In genomic region chr19:38031144-38031543, GRCm38 (mm10) we compare ENCODE assay signal across 9 mouse cellular contexts. TPM values are rescaled to one million over a fixed set of nuclear protein-coding genes. Genes with fewer than 3 reads are reported as not detected.
A peak's percentile ranks its signal among the peaks of the same experiment; 100 is the strongest.
DNase-seq lines count a peak whose midpoint lies in the region; ATAC-seq and TF ChIP-seq lines count a peak whose summit lies in the region.
"Had no signal": no experiment of that assay in that cellular context is flagged by ENCODE, and none has a peak within 500 bp of the region (broad histone marks: within the 10 kb centered on the region; RNA-seq: fewer than 3 reads in every experiment).

No protein-coding gene starts in this region.

- no peak for DNase-seq in heart, postnatal 36 days
- DNase-seq in lung, postnatal 0 days (ENCODE audit: low spot score), result no peak
- no peak for DNase-seq in lung, adult 18-20 months
- DNase-seq in stomach, postnatal 0 days (ENCODE audit: low spot score), result no peak
- DNase-seq in frontal cortex, postnatal 14 days (ENCODE audit: low spot score in 2 of 2), result no peak
- DNase-seq in right cerebral cortex, postnatal 4 days, result no peak

- H3K4me2 ChIP-seq in heart, embryonic 13.5 days, result peak overlapping the region; percentile 53
- no peak overlapping the region for H3K4me2 ChIP-seq in lung, postnatal 0 days (replicated peaks; ENCODE audit: low read depth, low read length)
- H3K4me2 ChIP-seq in limb, embryonic 13.5 days (replicated peaks), result peak overlapping the region; percentile 42
- peak overlapping the region; percentile 40 for H3K4me2 ChIP-seq in stomach, postnatal 0 days (replicated peaks; ENCODE audit: low read depth)

- no peaks in the 10 kb centered on the region for H3K9me3 ChIP-seq in heart, embryonic 13.5 days
- H3K9me3 ChIP-seq in lung, postnatal 0 days (ENCODE audit: low read length), result no peaks in the 10 kb centered on the region
- no peaks in the 10 kb centered on the region for H3K9me3 ChIP-seq in limb, embryonic 13.5 days
- H3K9me3 ChIP-seq in stomach, postnatal 0 days (ENCODE audit: control insufficient read depth, low read length), result no peaks in the 10 kb centered on the region
- H3K9me3 ChIP-seq: stomach, embryonic 15.5 days had no signal

- no peaks in the 10 kb centered on the region for H3K36me3 ChIP-seq in heart, embryonic 13.5 days
- H3K36me3 ChIP-seq in lung, postnatal 0 days (ENCODE audit: insufficient read depth, low read length), result no peaks in the 10 kb centered on the region
- no peaks in the 10 kb centered on the region for H3K36me3 ChIP-seq in limb, embryonic 13.5 days
- H3K36me3 ChIP-seq in stomach, postnatal 0 days (ENCODE audit: control insufficient read depth, insufficient read depth, low read length), result no peaks in the 10 kb centered on the region
- H3K36me3 ChIP-seq: stomach, embryonic 15.5 days had no signal

- no peak overlapping the region for H3K9ac ChIP-seq in heart, embryonic 13.5 days
- H3K9ac ChIP-seq in lung, postnatal 0 days (replicated peaks; ENCODE audit: low read depth), result no peak overlapping the region
- H3K9ac ChIP-seq in limb, embryonic 13.5 days, result no peak overlapping the region
- H3K9ac ChIP-seq in stomach, postnatal 0 days (ENCODE audit: low read length), result no peak overlapping the region
- H3K9ac ChIP-seq: stomach, embryonic 15.5 days had no signal

- intact Hi-C loops in heart, postnatal 36 days (cut with DNase I), result no loop called here

- H3K4me1 ChIP-seq in heart, embryonic 13.5 days, result peaks cover 41% of the 10 kb centered on the region
- peaks cover 36% of the 10 kb centered on the region for H3K4me1 ChIP-seq in lung, postnatal 0 days (ENCODE audit: insufficient read depth, low read depth, low read length)
- peaks cover 24% of the 10 kb centered on the region for H3K4me1 ChIP-seq in limb, embryonic 13.5 days
- H3K4me1 ChIP-seq in stomach, postnatal 0 days (replicated peaks; ENCODE audit: control insufficient read depth, insufficient read depth), result peaks cover 17% of the 10 kb centered on the region

- no peak for TF ChIP-seq CTCF in lung, postnatal 0 days (IDR thresholded peaks at IDR 0.05)
- TF ChIP-seq CTCF in stomach, postnatal 0 days (IDR thresholded peaks at IDR 0.05; ENCODE audit: low read depth), result no peak

- WGBS in heart, embryonic 13.5 days, result 42% methylated on average over 9 of the region's 9 CpGs
- 53% methylated on average over 9 of the region's 9 CpGs for WGBS in lung, postnatal 0 days
- 59% methylated on average over 9 of the region's 9 CpGs for WGBS in limb, embryonic 13.5 days
- WGBS in stomach, postnatal 0 days, result 51% methylated on average over 9 of the region's 9 CpGs

- no peaks in the 10 kb centered on the region; the same call in 1 of the 2 replicates for H3K27me3 ChIP-seq in heart, embryonic 13.5 days (replicated peaks)
- no peaks in the 10 kb centered on the region for H3K27me3 ChIP-seq in lung, postnatal 0 days (replicated peaks; ENCODE audit: insufficient read depth, low read length)
- no peaks in the 10 kb centered on the region for H3K27me3 ChIP-seq in limb, embryonic 13.5 days
- H3K27me3 ChIP-seq in stomach, postnatal 0 days (ENCODE audit: control insufficient read depth, insufficient read depth, low read length), result no peaks in the 10 kb centered on the region
- H3K27me3 ChIP-seq: stomach, embryonic 15.5 days had no signal

- no peak overlapping the region for H3K27ac ChIP-seq in heart, embryonic 13.5 days (replicated peaks)
- H3K27ac ChIP-seq in lung, postnatal 0 days (ENCODE audit: low read length), result peak overlapping the region; percentile 47; the same call in 1 of the 2 replicates
- H3K27ac ChIP-seq in limb, embryonic 13.5 days, result no peak overlapping the region
- H3K27ac ChIP-seq in stomach, postnatal 0 days (replicated peaks), result 0 out of 2 replicates have a peak overlapping the region, but pooled peaks have one; percentile 4

- TF ChIP-seq EP300 in lung, postnatal 0 days (IDR thresholded peaks at IDR 0.05), result no peak
- no peak for TF ChIP-seq EP300 in stomach, postnatal 0 days (optimal IDR thresholded peaks at IDR 0.05)

- ATAC-seq in heart, embryonic 13.5 days (ENCODE audit: extremely low read depth, insufficient number of reproducible peaks, low FRiP score, low TSS enrichment), result no peak
- no peak for ATAC-seq in lung, postnatal 0 days
- ATAC-seq in limb, embryonic 13.5 days (ENCODE audit: low FRiP score, low read depth), result peak; percentile 12; the same call in 1 of the 2 replicates
- ATAC-seq in stomach, postnatal 0 days (ENCODE audit: low FRiP score, low TSS enrichment), result no peak

- no peak overlapping the region for H3K4me3 ChIP-seq in heart, embryonic 13.5 days
- H3K4me3 ChIP-seq in lung, postnatal 0 days (ENCODE audit: low read depth, low read length), result no peak overlapping the region
- H3K4me3 ChIP-seq in limb, embryonic 13.5 days, result no peak overlapping the region
- H3K4me3 ChIP-seq in stomach, postnatal 0 days (ENCODE audit: low read depth, low read length), result no peak overlapping the region
- H3K4me3 ChIP-seq: stomach, embryonic 15.5 days had no signal

RNA-seq across cellular contexts. Expression of gene Myof, which starts 12.2 kb away (rescaled TPM):
- 4.8 and 5.7 TPM in 2 replicates for polyA plus RNA-seq in heart, embryonic 13.5 days (2015; fragmentation: Nextera tagmentation; extraction: Ambion mirVana)
- total RNA-seq in heart, postnatal 36 days (2021), result 10 to 100 TPM; 10.3 to 10.8 TPM
- 36.4 and 37.3 TPM in 2 replicates for polyA plus RNA-seq in lung, postnatal 0 days (2015; fragmentation: Nextera tagmentation; extraction: Ambion mirVana)
- polyA plus RNA-seq in limb, embryonic 13.5 days (2015; fragmentation: Nextera tagmentation; extraction: Ambion mirVana), result 12.6 and 14.2 TPM in 2 replicates
- 14.3 and 14.6 TPM in 2 replicates for polyA plus RNA-seq in stomach, postnatal 0 days (2015; fragmentation: Nextera tagmentation; extraction: Ambion mirVana)

RNA-seq across cellular contexts. Expression of gene Cep55, which starts 23.7 kb away (rescaled TPM):
- 25.5 and 26.6 TPM in 2 replicates for polyA plus RNA-seq in heart, embryonic 13.5 days (2015; fragmentation: Nextera tagmentation; extraction: Ambion mirVana)
- under 1 TPM; 0.44 to 0.46 TPM for total RNA-seq in heart, postnatal 36 days (2021)
- 1.9 and 3.2 TPM in 2 replicates for polyA plus RNA-seq in lung, postnatal 0 days (2015; fragmentation: Nextera tagmentation; extraction: Ambion mirVana)
- 19.2 and 21.5 TPM in 2 replicates for polyA plus RNA-seq in limb, embryonic 13.5 days (2015; fragmentation: Nextera tagmentation; extraction: Ambion mirVana)
- 7.0 and 8.7 TPM in 2 replicates for polyA plus RNA-seq in stomach, postnatal 0 days (2015; fragmentation: Nextera tagmentation; extraction: Ambion mirVana)

Comparison
In these comparisons a context has a peak if more than half of its experiments do, and no peak if none do; other contexts are left out.
1. H3K27ac ChIP-seq: peak in lung, postnatal 0 days (single experiment) and stomach, postnatal 0 days (single experiment); none in heart, embryonic 13.5 days (single experiment) and limb, embryonic 13.5 days (single experiment).